Mouse (Mus musculus) lung, embryonic 15.5 days (tissue): ENCODE measurements around the gene Pkd1l3. TPM values are rescaled to one million over a fixed set of nuclear protein-coding genes. Genes with fewer than 3 reads are reported as not detected.
A peak's percentile ranks its signal among the peaks of the same experiment; 100 is the strongest.

Experiments
- ATAC-seq: fragments of 200-750 bp; cut with Nextera tagmentation; 2 replicates; pipeline ENCODE4 v1.8.0; 2017; ENCODE audit warnings: moderate number of reproducible peaks, borderline replicate concordance; ENCODE audit not compliant: low FRiP score, low TSS enrichment; ENCODE audit errors: extremely low read depth
- H3K27ac ChIP-seq: fragments of 300-500 bp; sonication (generic); 2 replicates; pipeline ENCODE4 v1.5.1; 2015; ENCODE audit warnings: moderate library complexity, mild to moderate bottlenecking, inconsistent platforms
- H3K27me3 ChIP-seq: fragments of 300-500 bp; sonication (generic); 2 replicates; pipeline ENCODE4 v1.6.1; 2015; ENCODE audit warnings: inconsistent platforms
- H3K36me3 ChIP-seq: fragments of 300-500 bp; sonication (generic); 2 replicates; pipeline ENCODE4 v1.6.1; 2015; ENCODE audit warnings: inconsistent platforms
- H3K4me1 ChIP-seq: fragments of 300-500 bp; sonication (generic); 2 replicates; pipeline ENCODE4 v1.6.1; 2015; ENCODE audit warnings: inconsistent platforms
- H3K4me2 ChIP-seq: fragments of 300-500 bp; sonication (generic); 2 replicates; pipeline ENCODE4 v1.6.1; 2015; ENCODE audit warnings: inconsistent platforms, mild to moderate bottlenecking, moderate library complexity
- H3K4me3 ChIP-seq: fragments of 300-500 bp; sonication (generic); 2 replicates; pipeline ENCODE4 v1.5.1; 2015; ENCODE audit warnings: mild to moderate bottlenecking, inconsistent platforms
- H3K9ac ChIP-seq: fragments of 300-500 bp; sonication (generic); 2 replicates; pipeline ENCODE4 v1.6.1; 2015; ENCODE audit warnings: inconsistent platforms
- H3K9me3 ChIP-seq: fragments of 300-500 bp; sonication (generic); 2 replicates; pipeline ENCODE4 v1.6.1; 2016; ENCODE audit warnings: inconsistent platforms
- WGBS: fragments of 180-500 bp; shearing (Covaris S2); methylation state at CpG from one replicate; pipeline ENCODE4 v1.1.7; 2015; 5-methylcytosine and 5-hydroxymethylcytosine counted together
- polyA plus RNA-seq: library from polyadenylated mRNA; unstranded; fragments of >200 nt; fragmentation: Nextera tagmentation; extraction: Ambion mirVana; gene quantifications from 2 replicates; pipeline ENCODE4 v1.2.1, GENCODE M21; 2015

The Pkd1l3 gene
- polyA plus RNA-seq, 1 experiment from 2014 or later: 0.02 TPM

DNA sequence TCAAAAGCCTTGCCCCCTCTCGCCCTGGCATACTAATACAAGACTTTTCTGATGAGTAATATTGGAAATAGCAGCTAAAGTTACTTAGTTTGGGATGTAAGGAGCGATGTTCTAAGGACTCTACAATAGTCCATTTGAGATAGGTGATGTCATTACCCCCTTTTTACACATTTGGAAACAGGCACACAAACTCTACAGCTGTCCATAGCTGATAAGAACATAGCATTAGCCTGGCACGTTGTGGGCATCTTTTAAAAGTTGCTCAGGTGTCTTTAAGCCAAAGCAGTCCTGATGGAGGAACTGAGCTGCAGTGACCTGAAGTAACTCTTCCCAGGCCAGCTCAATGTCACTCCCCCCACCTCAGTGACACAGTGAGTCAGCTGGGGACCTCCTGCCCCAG lies 22.9 kb upstream of the Pkd1l3 start:
- WGBS: 78% methylated on average over 3 of the region's 3 CpGs
- Histone ChIP-seq H3K36me3 (peaks cover 25% of the 10 kb centered on the region), H3K4me1 (no peaks in the 10 kb centered on the region), H3K4me3 (no peak overlapping the region), H3K27me3 (no peaks in the 10 kb centered on the region), H3K27ac (no peak overlapping the region), H3K9me3 (no peaks in the 10 kb centered on the region), H3K4me2 (no peak overlapping the region), H3K9ac (no peak overlapping the region)
- ATAC-seq: no peak

DNA sequence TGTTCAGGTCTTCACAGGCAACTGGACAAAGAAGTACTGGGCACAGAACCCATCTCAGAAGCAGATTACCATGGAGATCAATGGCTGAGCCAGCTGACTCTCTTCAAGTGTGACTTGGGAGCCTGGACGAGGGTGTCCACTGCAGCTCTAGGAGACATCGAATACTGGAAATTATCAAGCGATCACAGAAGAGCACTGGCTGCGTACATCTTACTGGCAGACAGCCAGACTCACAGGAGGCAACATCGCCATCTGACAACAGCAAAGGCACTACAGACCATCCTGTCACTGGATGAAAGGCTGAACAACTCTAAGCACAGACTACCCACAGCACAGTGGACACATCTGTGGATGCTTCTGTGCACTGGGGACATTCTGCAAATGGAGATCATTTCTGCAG lies 22.2 kb upstream of the Pkd1l3 start:
- no peaks in the 10 kb centered on the region for H3K4me1 ChIP-seq
- H3K27ac ChIP-seq: no peak overlapping the region
- no peaks in the 10 kb centered on the region for H3K9me3 ChIP-seq
- H3K36me3 ChIP-seq: peaks cover 25% of the 10 kb centered on the region
- no peaks in the 10 kb centered on the region for H3K27me3 ChIP-seq
- no peak for ATAC-seq
- H3K4me2 ChIP-seq: no peak overlapping the region
- no peak overlapping the region for H3K9ac ChIP-seq
- 70% methylated on average over 5 of the region's 5 CpGs for WGBS
- H3K4me3 ChIP-seq: no peak overlapping the region

DNA sequence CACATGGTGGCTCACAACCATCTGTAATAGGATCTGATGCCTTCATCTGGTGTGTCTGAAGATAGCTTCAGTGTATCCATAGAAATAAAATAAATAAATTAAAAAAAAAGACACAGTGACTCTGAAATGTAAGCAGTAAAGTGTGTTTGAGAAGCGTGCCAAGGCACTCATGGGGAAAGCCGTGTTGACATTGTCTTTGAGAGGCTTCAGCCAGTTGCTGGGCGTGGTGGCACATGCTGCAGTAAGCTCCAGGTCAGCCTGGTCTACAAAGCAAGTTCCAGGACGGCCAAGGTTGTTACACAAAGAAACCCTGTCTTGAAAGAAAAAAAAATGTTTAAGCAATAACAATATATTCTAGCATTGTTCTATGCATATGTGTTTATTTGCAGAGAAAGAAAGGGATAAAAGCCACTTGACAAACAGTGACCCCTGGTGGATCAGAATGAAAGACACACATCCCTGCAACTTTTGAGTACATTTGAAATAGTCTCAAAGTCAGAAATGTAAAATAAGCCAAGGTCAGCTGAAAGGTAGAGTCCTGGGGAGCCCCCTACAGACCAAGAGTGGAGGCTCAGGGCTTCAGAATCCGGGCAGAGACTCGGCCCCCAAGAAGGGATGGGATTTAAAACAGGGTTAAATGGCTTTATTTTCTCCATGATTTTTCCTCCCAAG lies 21.1 kb upstream of the Pkd1l3 start:
- Histone ChIP-seq H3K36me3 (peaks cover 25% of the 10 kb centered on the region), H3K27me3 (no peaks in the 10 kb centered on the region), H3K4me3 (no peak overlapping the region), H3K9me3 (no peaks in the 10 kb centered on the region), H3K4me1 (no peaks in the 10 kb centered on the region), H3K27ac (peak overlapping the region; percentile 29; the same call in 1 of the 2 replicates), H3K9ac (no peak overlapping the region), H3K4me2 (no peak overlapping the region)
- no peak for ATAC-seq
- 61% methylated on average over 6 of the region's 6 CpGs for WGBS

DNA sequence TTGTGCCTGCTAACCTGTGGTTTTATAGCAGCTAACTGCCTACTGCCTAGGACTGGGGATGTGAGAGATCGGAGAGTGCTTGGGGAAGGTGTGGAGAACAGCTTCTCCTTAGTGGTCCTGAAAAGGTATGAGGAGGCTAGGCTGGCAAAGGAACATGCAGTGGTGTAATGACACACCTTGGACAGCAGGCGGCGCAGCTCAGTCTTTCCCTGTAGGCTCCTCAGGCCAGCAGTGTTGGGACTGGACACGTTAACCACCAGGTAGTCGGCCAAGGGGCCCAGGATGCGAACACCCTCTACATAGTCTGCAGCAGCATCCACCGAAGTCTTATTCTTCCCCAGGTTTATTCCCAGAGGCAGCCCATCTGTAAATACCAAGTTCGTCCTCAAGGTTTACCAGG lies 18.5 kb upstream of the Pkd1l3 start:
- H3K36me3 ChIP-seq: peaks cover 27% of the 10 kb centered on the region

DNA sequence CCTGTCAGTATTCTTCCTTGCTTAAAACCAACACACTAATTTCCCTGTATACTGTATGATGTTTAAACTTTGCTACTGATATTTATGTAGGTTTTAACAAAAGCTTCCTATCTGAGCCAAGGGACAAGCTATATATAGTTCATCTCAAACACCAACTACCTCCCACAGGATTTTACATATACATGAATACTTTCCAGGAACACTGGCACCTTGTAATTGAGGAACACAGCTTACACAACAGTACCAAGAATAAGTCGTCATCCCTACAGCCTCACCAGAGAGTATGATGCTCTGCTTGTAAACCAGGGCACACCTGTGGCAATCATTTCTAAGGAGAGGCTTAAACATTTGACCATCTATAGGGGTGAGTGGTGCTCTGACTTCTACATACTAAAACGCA lies 7.6 kb upstream of the Pkd1l3 start:
- Histone ChIP-seq H3K4me1 (peaks cover 17% of the 10 kb centered on the region), H3K4me2 (no peak overlapping the region), H3K27ac (no peak overlapping the region), H3K9me3 (no peaks in the 10 kb centered on the region), H3K27me3 (no peaks in the 10 kb centered on the region), H3K36me3 (peaks cover 10% of the 10 kb centered on the region), H3K4me3 (no peak overlapping the region), H3K9ac (no peak overlapping the region)
- 74% methylated on average over 2 of the region's 2 CpGs for WGBS
- no peak for ATAC-seq

More for the DNA sequence above, 18.5 kb upstream of the Pkd1l3 start:
- H3K27me3 ChIP-seq: no peaks in the 10 kb centered on the region
- no peak overlapping the region for H3K27ac ChIP-seq
- H3K9ac ChIP-seq: no peak overlapping the region
- WGBS: 43% methylated on average over 8 of the region's 8 CpGs
- H3K4me2 ChIP-seq: no peak overlapping the region
- no peaks in the 10 kb centered on the region for H3K4me1 ChIP-seq
- no peaks in the 10 kb centered on the region for H3K9me3 ChIP-seq
- H3K4me3 ChIP-seq: no peak overlapping the region
- no peak for ATAC-seq

DNA sequence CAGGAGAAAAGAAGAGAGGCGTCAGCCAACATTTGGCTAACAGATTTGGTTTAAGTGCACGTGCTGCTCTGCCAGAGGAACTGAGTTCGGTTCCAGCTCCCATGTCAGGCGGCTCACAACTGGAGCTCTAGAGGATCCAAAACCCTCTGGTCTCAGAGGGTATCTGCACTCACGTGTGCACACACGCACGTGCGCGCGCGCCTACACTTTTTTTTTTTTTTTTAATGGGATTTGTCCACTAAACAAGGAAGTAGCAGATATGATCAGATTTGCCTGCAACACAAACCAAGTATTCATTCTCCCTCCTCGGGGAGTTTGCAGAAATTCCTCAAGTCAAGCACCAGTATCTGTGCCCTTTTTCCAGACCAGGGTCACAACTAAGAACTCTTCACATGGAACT lies 6.7 kb upstream of the Pkd1l3 start:
- peak overlapping the region; percentile 54 for H3K9ac ChIP-seq
- H3K4me2 ChIP-seq: peak overlapping the region; percentile 80
- no peak for ATAC-seq
- peaks cover 17% of the 10 kb centered on the region for H3K4me1 ChIP-seq
- 3% methylated on average over 12 of the region's 12 CpGs for WGBS
- no peaks in the 10 kb centered on the region for H3K27me3 ChIP-seq
- peak overlapping the region; percentile 60 for H3K4me3 ChIP-seq
- H3K9me3 ChIP-seq: no peaks in the 10 kb centered on the region
- H3K36me3 ChIP-seq: peaks cover 7% of the 10 kb centered on the region
- H3K27ac ChIP-seq: peak overlapping the region; percentile 99

DNA sequence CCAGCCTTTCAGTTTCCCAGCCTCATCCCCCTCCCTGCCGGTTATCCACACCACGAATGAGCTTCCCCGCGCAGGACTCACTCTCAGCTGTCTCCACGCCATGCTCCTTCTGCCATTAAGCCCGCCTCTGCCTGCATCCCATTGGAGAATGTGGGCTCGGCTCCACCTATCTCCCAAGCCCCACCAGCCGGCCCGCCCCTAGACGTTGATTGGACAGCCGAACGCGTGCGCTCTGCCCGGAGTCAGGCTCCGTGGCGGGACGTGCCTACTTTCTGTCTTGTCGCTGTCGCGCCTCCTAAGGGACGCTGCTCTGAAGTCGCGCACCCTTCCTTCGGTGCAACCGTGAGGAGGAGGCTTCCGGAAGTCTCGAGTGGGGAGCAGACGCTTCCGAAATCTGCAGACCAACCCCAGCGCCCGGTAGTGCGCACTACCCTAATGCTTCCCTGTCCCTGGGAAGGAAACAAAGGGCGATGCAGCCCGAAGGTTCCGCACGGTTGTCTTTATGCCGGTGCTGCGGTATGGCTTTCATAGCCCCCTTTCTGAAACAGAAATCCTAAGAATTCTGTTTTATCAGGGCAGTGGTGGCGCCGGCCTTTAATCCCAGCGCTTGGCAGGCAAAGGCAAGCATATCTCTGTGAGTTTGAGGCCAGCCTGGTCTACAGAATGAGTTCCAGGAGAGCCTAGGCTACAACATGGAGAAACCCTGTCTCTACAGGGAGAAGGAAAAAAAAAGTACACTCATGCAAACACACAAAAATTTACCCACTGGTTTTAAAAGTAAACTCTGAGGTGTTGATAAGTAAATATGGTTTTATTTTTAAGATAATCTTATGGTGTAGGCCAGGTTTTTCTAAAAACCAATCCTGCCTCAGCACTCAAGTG lies 5.8 kb upstream of the Pkd1l3 start, which contains the start of gene Dhodh:
Gene Dhodh (minus strand): TSS at position 403 of the 882 bp plus-strand sequence.
- no peaks in the 10 kb centered on the region for H3K27me3 ChIP-seq
- peak within 1 kb of the TSS; percentile 80 for H3K4me2 ChIP-seq
- peak within 1 kb of the TSS; percentile 99 for H3K27ac ChIP-seq
- H3K9ac ChIP-seq: peak within 1 kb of the TSS; percentile 64
- H3K4me1 ChIP-seq: peaks cover 17% of the 10 kb centered on the region
- peak within 1 kb of the TSS; percentile 60 for H3K4me3 ChIP-seq
- WGBS: under 1% methylated on average over 42 of the region's 42 CpGs
- peak; percentile 99 for ATAC-seq
- H3K9me3 ChIP-seq: no peaks in the 10 kb centered on the region
- H3K36me3 ChIP-seq: peaks cover 3% of the 10 kb centered on the region; the same call in 1 of the 2 replicates

DNA sequence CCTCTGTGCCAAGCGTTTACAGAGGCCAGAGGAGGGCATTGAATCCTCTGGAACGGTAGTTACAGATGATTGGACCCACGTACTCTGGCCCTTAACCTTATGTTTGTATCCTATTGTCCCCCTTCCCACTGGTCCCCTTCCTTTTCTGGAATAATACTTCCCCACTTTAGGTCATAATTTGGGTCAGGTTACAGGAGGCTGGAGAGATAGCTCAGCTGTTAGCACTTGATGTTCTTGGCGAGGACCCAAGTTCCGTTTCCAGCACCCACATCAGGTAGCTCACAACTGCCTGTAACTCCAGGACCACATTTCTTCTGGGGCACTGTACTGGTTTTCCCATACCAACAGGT lies 5.2 kb upstream of the Pkd1l3 start:
- ATAC-seq: no peak
- peak overlapping the region; percentile 99 for H3K27ac ChIP-seq
- no peaks in the 10 kb centered on the region for H3K9me3 ChIP-seq
- peaks cover 17% of the 10 kb centered on the region for H3K4me1 ChIP-seq
- H3K4me3 ChIP-seq: peak overlapping the region; percentile 60
- H3K4me2 ChIP-seq: peak overlapping the region; percentile 80
- no peaks in the 10 kb centered on the region for H3K27me3 ChIP-seq
- no peaks in the 10 kb centered on the region for H3K36me3 ChIP-seq
- peak overlapping the region; percentile 64 for H3K9ac ChIP-seq
- 9% methylated on average over 5 of the region's 5 CpGs for WGBS

DNA sequence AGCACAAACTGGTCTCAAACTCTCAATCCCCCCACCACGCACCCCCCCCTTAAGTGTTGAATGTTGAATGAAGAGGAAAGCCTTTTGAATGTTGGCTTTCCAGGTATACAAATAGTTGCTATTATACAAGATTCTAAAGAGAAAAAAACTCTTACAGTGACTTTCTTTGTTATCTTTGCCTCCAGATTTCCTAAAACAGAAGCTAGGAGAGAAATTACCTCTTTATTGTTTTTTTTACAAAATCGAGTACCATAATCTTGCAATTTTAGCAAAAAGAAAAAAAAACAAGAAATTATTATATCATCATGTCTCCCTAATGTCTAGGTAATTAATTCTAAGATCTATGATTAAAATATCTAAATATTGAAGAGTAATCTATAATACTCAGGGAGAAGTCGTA lies 1.3 kb downstream of the Pkd1l3 start:
- no peak overlapping the region for H3K9ac ChIP-seq
- 0 out of 2 replicates have a peak, but pooled peaks cover 4% of the 10 kb centered on the region for H3K9me3 ChIP-seq
- H3K4me2 ChIP-seq: no peak overlapping the region
- no peaks in the 10 kb centered on the region for H3K36me3 ChIP-seq
- no peak overlapping the region for H3K27ac ChIP-seq
- H3K27me3 ChIP-seq: no peaks in the 10 kb centered on the region
- no peak for ATAC-seq
- no peak overlapping the region for H3K4me3 ChIP-seq
- 73% methylated on average over 3 of the region's 3 CpGs for WGBS
- no peaks in the 10 kb centered on the region for H3K4me1 ChIP-seq

DNA sequence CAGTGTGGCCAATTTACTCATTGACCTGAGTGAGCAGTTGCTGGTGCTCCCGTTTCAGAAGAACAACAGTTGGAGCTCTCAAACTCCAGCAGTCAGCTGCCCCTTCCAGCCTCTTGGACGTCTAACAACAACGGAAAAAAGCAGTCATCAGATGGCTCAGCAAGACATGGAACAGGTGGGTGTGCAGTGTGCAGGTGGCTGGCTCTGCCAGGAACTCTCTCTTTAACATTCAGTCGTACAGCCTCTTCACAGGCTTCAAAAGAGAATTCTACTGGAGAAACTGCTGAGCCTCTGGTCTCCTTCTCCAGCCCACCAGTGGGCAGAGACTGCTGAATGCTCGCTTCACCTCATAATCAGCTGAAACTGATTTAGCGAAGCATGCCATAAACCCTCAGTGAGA lies 14.3 kb downstream of the Pkd1l3 start:
- no peak overlapping the region for H3K27ac ChIP-seq
- no peak overlapping the region for H3K4me3 ChIP-seq
- no peaks in the 10 kb centered on the region for H3K27me3 ChIP-seq
- no peaks in the 10 kb centered on the region for H3K4me1 ChIP-seq
- WGBS: 69% methylated on average over 6 of the region's 6 CpGs
- no peaks in the 10 kb centered on the region for H3K36me3 ChIP-seq
- no peak for ATAC-seq
- no peaks in the 10 kb centered on the region for H3K9me3 ChIP-seq
- H3K9ac ChIP-seq: no peak overlapping the region
- no peak overlapping the region for H3K4me2 ChIP-seq

DNA sequence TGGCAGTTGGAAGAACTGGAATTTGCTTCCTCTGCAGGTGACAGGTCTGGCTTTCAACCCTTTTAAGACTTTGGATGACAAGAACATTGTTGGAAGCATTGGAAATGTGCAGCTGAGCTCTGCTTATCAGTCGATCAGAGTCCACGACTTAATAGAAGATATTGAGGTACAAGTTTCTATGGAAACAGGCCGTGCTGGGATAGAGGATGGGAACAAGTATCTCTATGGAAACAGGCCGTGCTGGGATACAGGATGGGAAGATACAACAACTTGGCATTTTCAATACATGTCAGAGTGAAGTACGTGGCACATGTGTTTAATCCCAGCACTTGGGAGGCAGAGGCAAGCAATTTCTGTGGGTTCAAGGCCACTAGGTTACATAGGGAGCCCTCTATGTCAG lies 18.2 kb downstream of the Pkd1l3 start:
- Histone ChIP-seq H3K4me2 (no peak overlapping the region), H3K36me3 (no peaks in the 10 kb centered on the region), H3K27ac (no peak overlapping the region), H3K9me3 (no peaks in the 10 kb centered on the region), H3K9ac (no peak overlapping the region), H3K27me3 (no peaks in the 10 kb centered on the region), H3K4me3 (no peak overlapping the region), H3K4me1 (no peaks in the 10 kb centered on the region)
- WGBS: 72% methylated on average over 5 of the region's 5 CpGs
- no peak for ATAC-seq

DNA sequence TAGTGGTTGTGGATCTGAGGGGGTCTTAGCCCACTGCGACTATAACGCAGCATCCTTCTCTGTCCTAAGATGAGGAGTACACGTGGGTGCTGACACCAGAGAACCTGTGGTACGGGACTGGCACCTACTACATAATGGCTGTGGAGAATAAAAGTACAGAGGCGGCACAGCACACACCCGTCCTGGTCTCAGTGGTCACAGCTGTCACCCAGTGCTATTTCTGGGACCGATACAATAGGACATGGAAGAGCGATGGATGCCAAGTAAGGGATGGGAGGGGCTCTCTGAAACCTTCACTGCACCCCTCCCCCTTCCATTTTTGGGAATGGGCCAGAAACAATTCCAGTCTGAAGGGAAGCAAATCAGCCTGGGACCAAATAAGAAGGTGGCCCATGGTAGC lies 20.8 kb downstream of the Pkd1l3 start:
- no peaks in the 10 kb centered on the region for H3K9me3 ChIP-seq
- H3K4me2 ChIP-seq: no peak overlapping the region
- ATAC-seq: no peak
- H3K4me3 ChIP-seq: no peak overlapping the region
- no peaks in the 10 kb centered on the region for H3K4me1 ChIP-seq
- no peaks in the 10 kb centered on the region for H3K36me3 ChIP-seq
- no peak overlapping the region for H3K27ac ChIP-seq
- no peak overlapping the region for H3K9ac ChIP-seq
- WGBS: 90% methylated on average over 8 of the region's 8 CpGs
- no peaks in the 10 kb centered on the region for H3K27me3 ChIP-seq
